Mouse (Mus musculus): Measurements from ENCODE around the gene Arid4b. TPM values are rescaled to one million over a fixed set of nuclear protein-coding genes. Genes with fewer than 3 reads are reported as not detected.

Arid4b gene
- polyA plus RNA-seq, 1 experiment from 2014 or later: 48.4 TPM

DNA sequence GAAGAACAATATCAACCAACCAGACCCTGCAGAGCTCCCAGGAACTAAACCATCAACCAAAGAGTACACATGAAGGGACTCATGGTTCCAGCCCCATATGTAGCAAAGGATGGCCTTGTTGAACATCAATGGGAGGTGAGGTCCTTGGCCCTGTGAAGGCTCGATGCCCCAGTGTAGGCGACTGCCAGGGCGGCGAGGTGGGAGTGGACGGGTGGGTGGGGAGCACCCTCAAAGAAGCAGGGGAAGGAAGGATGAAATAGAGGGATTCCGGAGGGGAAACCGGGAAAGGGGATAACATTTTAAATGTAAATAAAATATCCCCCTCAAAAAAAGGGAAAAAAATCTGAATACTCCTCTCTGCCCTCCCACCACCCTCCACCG lies 24.1 kb upstream of the Arid4b start:
- no peak for TF ChIP-seq CTCF (IDR thresholded peaks at IDR 0.05; ENCODE audit: low read depth)
- H3K9me3 ChIP-seq (replicated peaks; ENCODE audit: low read length): no peaks in the 10 kb centered on the region
- peak overlapping the region; percentile 73 for H3K9ac ChIP-seq (ENCODE audit: low read depth, low read length)
- no peaks in the 10 kb centered on the region for H3K27me3 ChIP-seq (ENCODE audit: insufficient read depth, low read length)
- peak overlapping the region; percentile 83 for H3K4me2 ChIP-seq (ENCODE audit: low read length)
- WGBS: 4% methylated on average over 8 of the region's 8 CpGs
- H3K27ac ChIP-seq: peak overlapping the region; percentile 95
- no peak for DNase-seq (ENCODE audit: low spot score)
- H3K4me3 ChIP-seq (replicated peaks; ENCODE audit: low read depth, low read length): peak overlapping the region; percentile 64
- H3K4me1 ChIP-seq (replicated peaks; ENCODE audit: insufficient read depth, low read length): 0 out of 2 replicates have a peak, but pooled peaks cover 4% of the 10 kb centered on the region
- no peaks in the 10 kb centered on the region for H3K36me3 ChIP-seq (ENCODE audit: insufficient read depth, low read length)
- ATAC-seq (replicated peaks; ENCODE audit: low FRiP score, low read depth): peak; percentile 18; the same call in 1 of the 2 replicates

DNA sequence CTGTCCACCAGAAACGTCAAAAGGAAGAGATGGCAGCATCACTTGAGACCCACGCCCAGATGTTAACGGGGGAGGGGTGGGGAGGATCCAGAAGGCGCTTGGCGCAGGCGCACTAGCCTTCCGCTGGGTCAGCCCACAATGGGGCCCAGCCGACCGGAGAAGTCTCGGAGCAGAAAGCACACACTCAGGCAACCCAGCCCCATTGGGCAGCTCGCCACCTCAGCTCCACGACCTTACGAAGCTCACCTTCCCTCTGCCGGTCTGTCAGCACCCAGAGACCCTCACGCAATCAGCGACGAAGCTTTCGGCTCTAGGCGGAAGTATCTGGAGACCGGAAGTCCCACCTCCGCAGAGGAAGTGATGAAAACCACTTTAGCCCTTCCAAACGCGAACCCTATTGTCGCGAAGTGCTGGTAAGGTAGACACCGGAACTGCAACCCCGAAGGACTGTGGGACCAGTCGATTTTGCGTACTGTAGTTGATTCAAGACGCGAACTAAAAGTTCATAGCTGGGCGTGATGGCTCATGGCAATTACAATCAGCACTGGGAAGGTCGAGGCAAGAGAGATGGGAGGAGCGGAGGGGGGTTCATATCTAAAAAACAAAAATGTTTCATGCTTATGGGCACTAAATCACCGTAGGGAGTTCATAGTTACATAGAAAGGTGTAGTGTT lies 23.6 kb upstream of the Arid4b start, which contains the start of gene Tbce:
Tbce (minus strand) TSS at position 347 of the 674 bp plus-strand sequence.
- 0 out of 2 replicates have a peak, but pooled peaks cover 4% of the 10 kb centered on the region for H3K4me1 ChIP-seq (replicated peaks; ENCODE audit: insufficient read depth, low read length)
- peak within 1 kb of the TSS; percentile 95 for H3K27ac ChIP-seq
- ATAC-seq (replicated peaks; ENCODE audit: low FRiP score, low read depth) (peak; percentile 94), DNase-seq (ENCODE audit: low spot score) (peak; percentile 92)
- TF ChIP-seq CTCF (IDR thresholded peaks at IDR 0.05; ENCODE audit: low read depth): no peak; the same call in 1 of the 2 replicates
- peak within 1 kb of the TSS; percentile 73 for H3K9ac ChIP-seq (ENCODE audit: low read depth, low read length)
- H3K36me3 ChIP-seq (ENCODE audit: insufficient read depth, low read length): no peaks in the 10 kb centered on the region
- under 1% methylated on average over 35 of the region's 35 CpGs for WGBS
- peak within 1 kb of the TSS; percentile 64 for H3K4me3 ChIP-seq (replicated peaks; ENCODE audit: low read depth, low read length)
- H3K9me3 ChIP-seq (replicated peaks; ENCODE audit: low read length): no peaks in the 10 kb centered on the region
- H3K4me2 ChIP-seq (ENCODE audit: low read length): peak within 1 kb of the TSS; percentile 83
- H3K27me3 ChIP-seq (ENCODE audit: insufficient read depth, low read length): no peaks in the 10 kb centered on the region

DNA sequence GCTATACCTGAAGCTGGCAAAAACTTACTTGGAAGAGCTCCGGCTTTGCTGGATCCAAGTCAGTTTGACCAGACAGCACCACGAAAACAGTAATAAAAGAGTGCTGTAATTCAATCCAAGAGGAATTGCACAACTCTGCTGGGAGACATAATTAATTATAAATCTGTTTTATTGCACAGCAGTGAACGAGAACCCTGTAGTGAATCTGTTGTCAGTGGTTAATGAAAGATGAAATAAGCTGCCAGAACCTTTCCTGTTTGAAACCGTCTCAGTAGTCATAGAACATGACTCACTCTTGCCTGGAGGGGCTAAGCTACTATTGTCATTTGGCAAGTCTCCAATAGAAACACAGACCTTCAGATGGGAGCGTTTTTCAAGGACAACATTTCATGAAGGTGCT lies 22.8 kb upstream of the Arid4b start:
- WGBS: 5% methylated on average over 5 of the region's 5 CpGs

DNA sequence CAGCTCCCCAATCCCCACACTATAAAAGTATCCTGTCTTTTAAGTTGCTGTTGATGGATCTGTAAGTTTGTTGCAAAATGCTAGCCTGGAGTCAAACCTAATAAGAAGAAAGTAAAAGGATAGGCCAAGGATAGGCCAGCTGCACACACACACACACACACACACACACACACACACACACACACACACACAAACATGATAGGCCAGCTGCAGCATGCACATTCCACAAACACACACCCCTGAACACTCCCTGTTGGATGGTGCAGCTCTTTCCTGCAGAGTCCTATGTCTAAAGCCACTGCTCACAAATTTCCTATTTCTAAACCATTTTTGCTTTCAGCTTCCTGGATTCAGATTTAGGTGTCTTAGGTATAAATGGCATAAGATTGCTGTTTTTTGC lies 19.2 kb upstream of the Arid4b start:
- Histone ChIP-seq H3K4me3 (replicated peaks; ENCODE audit: low read depth, low read length) (no peak overlapping the region), H3K27me3 (ENCODE audit: insufficient read depth, low read length) (no peaks in the 10 kb centered on the region), H3K27ac (no peak overlapping the region), H3K9ac (ENCODE audit: low read depth, low read length) (no peak overlapping the region), H3K36me3 (ENCODE audit: insufficient read depth, low read length) (no peaks in the 10 kb centered on the region), H3K4me2 (ENCODE audit: low read length) (no peak overlapping the region), H3K4me1 (replicated peaks; ENCODE audit: insufficient read depth, low read length) (0 out of 2 replicates have a peak, but pooled peaks cover 4% of the 10 kb centered on the region), H3K9me3 (replicated peaks; ENCODE audit: low read length) (no peaks in the 10 kb centered on the region)
- DNase-seq (ENCODE audit: low spot score): no peak
- no peak for ATAC-seq (replicated peaks; ENCODE audit: low FRiP score, low read depth)
- no peak for TF ChIP-seq CTCF (IDR thresholded peaks at IDR 0.05; ENCODE audit: low read depth)

More for the DNA sequence above, 22.8 kb upstream of the Arid4b start:
- Histone ChIP-seq H3K4me3 (replicated peaks; ENCODE audit: low read depth, low read length) (peak overlapping the region; percentile 64), H3K9ac (ENCODE audit: low read depth, low read length) (peak overlapping the region; percentile 73), H3K27me3 (ENCODE audit: insufficient read depth, low read length) (no peaks in the 10 kb centered on the region), H3K27ac (peak overlapping the region; percentile 95), H3K9me3 (replicated peaks; ENCODE audit: low read length) (no peaks in the 10 kb centered on the region), H3K36me3 (ENCODE audit: insufficient read depth, low read length) (no peaks in the 10 kb centered on the region), H3K4me2 (ENCODE audit: low read length) (peak overlapping the region; percentile 83), H3K4me1 (replicated peaks; ENCODE audit: insufficient read depth, low read length) (0 out of 2 replicates have a peak, but pooled peaks cover 4% of the 10 kb centered on the region)
- no peak for TF ChIP-seq CTCF (IDR thresholded peaks at IDR 0.05; ENCODE audit: low read depth)
- peak; percentile 85 for DNase-seq (ENCODE audit: low spot score)
- ATAC-seq (replicated peaks; ENCODE audit: low FRiP score, low read depth): peak; percentile 68

DNA sequence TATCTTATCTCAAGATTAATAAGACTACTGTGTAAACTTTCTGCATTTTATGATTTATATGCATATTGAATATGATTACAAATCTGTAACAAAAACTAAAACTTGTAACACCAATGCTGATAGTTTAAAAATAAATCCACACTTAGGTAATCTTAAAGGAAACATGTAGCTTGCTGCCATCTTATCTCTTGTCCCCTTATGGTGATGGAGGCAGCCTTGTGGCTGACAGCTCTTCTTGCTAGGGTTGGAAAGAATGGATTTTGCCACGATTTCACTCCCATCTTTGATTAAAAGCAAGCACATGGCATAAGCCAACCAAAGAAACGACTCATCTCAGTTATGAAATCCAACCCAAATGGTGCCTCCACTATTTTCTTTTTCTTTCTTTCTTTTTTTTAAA lies 18.5 kb upstream of the Arid4b start:
- H3K4me2 ChIP-seq (ENCODE audit: low read length): no peak overlapping the region
- H3K36me3 ChIP-seq (ENCODE audit: insufficient read depth, low read length): no peaks in the 10 kb centered on the region
- H3K4me3 ChIP-seq (replicated peaks; ENCODE audit: low read depth, low read length): no peak overlapping the region
- no peak for DNase-seq (ENCODE audit: low spot score)
- no peaks in the 10 kb centered on the region for H3K9me3 ChIP-seq (replicated peaks; ENCODE audit: low read length)
- H3K27ac ChIP-seq: no peak overlapping the region
- 83% methylated on average over 2 of the region's 2 CpGs for WGBS
- H3K4me1 ChIP-seq (replicated peaks; ENCODE audit: insufficient read depth, low read length): 0 out of 2 replicates have a peak, but pooled peaks cover 4% of the 10 kb centered on the region
- H3K27me3 ChIP-seq (ENCODE audit: insufficient read depth, low read length): no peaks in the 10 kb centered on the region
- no peak overlapping the region for H3K9ac ChIP-seq (ENCODE audit: low read depth, low read length)
- ATAC-seq (replicated peaks; ENCODE audit: low FRiP score, low read depth): no peak
- TF ChIP-seq CTCF (IDR thresholded peaks at IDR 0.05; ENCODE audit: low read depth): no peak

DNA sequence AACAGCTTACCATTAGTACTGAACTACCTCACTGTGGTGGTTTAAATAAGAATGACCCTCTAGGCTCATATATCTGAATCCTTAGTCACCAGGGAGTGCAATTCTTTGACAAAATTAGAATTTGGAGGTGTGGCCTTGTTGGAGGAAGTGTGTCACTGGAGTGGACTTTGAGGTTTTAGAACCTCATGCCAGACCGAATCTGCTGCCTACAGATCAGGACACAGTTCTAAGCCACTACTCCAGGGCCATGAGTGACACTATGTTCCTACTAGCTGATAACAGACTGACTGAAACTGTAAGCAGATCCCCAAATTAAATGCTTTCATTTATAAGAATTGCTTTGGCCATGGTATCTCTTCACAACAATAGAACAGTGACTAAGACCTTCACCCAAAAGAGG lies 13.2 kb upstream of the Arid4b start:
- DNase-seq (ENCODE audit: low spot score) (no peak), ATAC-seq (replicated peaks; ENCODE audit: low FRiP score, low read depth) (no peak)
- H3K9ac ChIP-seq (ENCODE audit: low read depth, low read length): no peak overlapping the region
- peaks cover 34% of the 10 kb centered on the region for H3K36me3 ChIP-seq (ENCODE audit: insufficient read depth, low read length)
- H3K4me3 ChIP-seq (replicated peaks; ENCODE audit: low read depth, low read length): no peak overlapping the region
- 91% methylated on average over 1 of the region's 1 CpGs for WGBS
- H3K4me2 ChIP-seq (ENCODE audit: low read length): no peak overlapping the region
- no peaks in the 10 kb centered on the region for H3K27me3 ChIP-seq (ENCODE audit: insufficient read depth, low read length)
- TF ChIP-seq CTCF (IDR thresholded peaks at IDR 0.05; ENCODE audit: low read depth): no peak
- no peaks in the 10 kb centered on the region for H3K4me1 ChIP-seq (replicated peaks; ENCODE audit: insufficient read depth, low read length)
- H3K9me3 ChIP-seq (replicated peaks; ENCODE audit: low read length): no peaks in the 10 kb centered on the region
- H3K27ac ChIP-seq: no peak overlapping the region
